Mouse (Mus musculus) heart, adult 2 months (tissue): ENCODE data around the gene Fam20b. TPM values are rescaled to one million over a fixed set of nuclear protein-coding genes. Genes with fewer than 3 reads are reported as not detected.
"Not testable (repeated sequence)": the region's sequence is repeated elsewhere in the genome, so short reads cannot be mapped to it uniquely, and the experiment has no call there.

Experiments used
- DNase-seq, 2 experiments: peaks; one replicate each; pipeline ENCODE4 v3.0.0; 2021
- H3K27ac ChIP-seq: fragments of 200-600 bp; 2 replicates; pipeline ENCODE4 v1.8.1; 2022
- H3K27me3 ChIP-seq: fragments of 200-500 bp; 2 replicates; pipeline ENCODE4 v1.6.1; 2012; ENCODE audit warnings: mild to moderate bottlenecking, low read length, inconsistent platforms, mixed read lengths; ENCODE audit not compliant: control insufficient read depth, insufficient read depth
- H3K36me3 ChIP-seq: fragments of 200-500 bp; 2 replicates; pipeline ENCODE4 v1.6.1; 2012; ENCODE audit warnings: low read length, inconsistent platforms; ENCODE audit not compliant: control insufficient read depth, insufficient read depth
- H3K4me1 ChIP-seq: fragments of 200-500 bp; 2 replicates; pipeline ENCODE4 v1.6.1; 2011; ENCODE audit warnings: low read length; ENCODE audit not compliant: control insufficient read depth, insufficient read depth
- H3K4me3 ChIP-seq: fragments of 200-600 bp; 2 replicates; pipeline ENCODE4 v1.8.1; 2022
- H3K79me2 ChIP-seq: fragments of 200-500 bp; replicated peaks from 2 replicates; pipeline ENCODE4 v1.6.1; 2012; ENCODE audit warnings: mild to moderate bottlenecking, inconsistent platforms, low read length, moderate library complexity, mixed read lengths; ENCODE audit not compliant: control insufficient read depth, insufficient read depth
- H3K9ac ChIP-seq: fragments of 200-500 bp; 2 replicates; pipeline ENCODE4 v1.6.1; 2012; ENCODE audit warnings: low read depth, mild to moderate bottlenecking, control low read depth, inconsistent platforms, low read length, mixed read lengths
- CTCF ChIP-seq: fragments of 200-600 bp; IDR thresholded peaks from 2 replicates; pipeline ENCODE4 v1.8.1; 2022; ENCODE audit warnings: antibody characterized with exemption, mild to moderate bottlenecking, moderate library complexity
- EP300 ChIP-seq: fragments of 200-500 bp; IDR thresholded peaks from 2 replicates; pipeline ENCODE4 v1.6.1; 2011; ENCODE audit warnings: low read depth, low read length, control low read depth; ENCODE audit not compliant: insufficient read depth
- POLR2A ChIP-seq: fragments of 200-500 bp; IDR thresholded peaks from 2 replicates; pipeline ENCODE4 v1.6.1; 2011; ENCODE audit warnings: mild to moderate bottlenecking, low read depth, low read length, control low read depth; ENCODE audit not compliant: insufficient read depth
- WGBS: fragments of 180-500 bp; shearing (Covaris S2); methylation state at CpG from one replicate; pipeline ENCODE4 v1.1.7; 2018; 5-methylcytosine and 5-hydroxymethylcytosine counted together
- intact Hi-C: fragments of 180-260 bp; cut with DNase I; formaldehyde crosslinking; loops from one replicate; pipeline ENCODE4 v1.15.1; 2025
- polyA plus RNA-seq: library from polyadenylated mRNA; depleted of rRNA; stranded (reverse); fragments of >200 nt; gene quantifications from 2 replicates; pipeline ENCODE4 v1.2.3, GENCODE M21; 2012
- total RNA-seq, 2 experiments: library from RNA; stranded (reverse); gene quantifications; 2 replicates each; pipeline ENCODE4 v1.2.3; 2021

Gene Fam20b
- total and polyA plus RNA-seq, 3 experiments: 24.6 to 62.8 (median 53.5) TPM

DNA sequence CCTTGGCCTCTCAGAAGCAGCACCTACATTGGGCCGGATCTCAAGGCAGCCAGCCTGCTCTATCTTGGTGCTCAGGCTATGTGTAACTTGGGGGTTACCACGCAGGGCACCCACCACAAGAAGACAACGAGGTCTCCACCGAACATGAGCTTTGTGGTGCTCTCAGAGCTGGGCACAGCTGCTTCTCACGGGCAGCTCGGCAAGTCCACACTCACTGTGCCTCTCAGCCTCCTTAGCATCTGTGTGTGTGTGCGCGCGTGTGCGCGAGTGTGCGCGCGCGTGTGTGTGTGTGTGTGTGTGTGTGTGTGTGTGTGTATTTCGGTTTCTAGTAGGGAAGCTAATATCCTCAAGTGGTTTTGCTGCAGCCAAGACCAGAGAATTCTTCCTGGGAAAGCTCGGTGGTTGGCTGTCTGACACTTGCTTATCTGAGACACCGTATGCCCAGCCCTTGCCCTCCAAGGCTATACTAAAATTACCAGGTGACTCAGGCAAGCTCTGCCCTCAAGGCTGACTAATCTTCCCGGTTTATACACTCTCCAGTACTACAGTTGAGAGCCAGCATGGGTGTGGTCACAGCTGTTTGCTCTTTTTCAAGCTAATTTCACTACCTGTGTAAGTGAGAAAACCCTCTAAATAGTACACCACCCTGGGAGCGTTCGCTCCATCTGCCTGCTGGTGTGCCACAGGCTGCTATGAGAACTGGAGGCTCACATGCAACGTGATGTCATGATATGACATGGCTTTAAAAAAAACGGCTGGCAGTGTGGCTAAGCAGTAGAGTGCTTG, 51.6 kb downstream of the Fam20b start:
- no peaks in the 10 kb centered on the region for H3K27me3 ChIP-seq
- H3K4me1 ChIP-seq: peaks cover 3% of the 10 kb centered on the region
- WGBS: 63% methylated on average over 23 of the region's 23 CpGs
- no peaks in the 10 kb centered on the region for H3K79me2 ChIP-seq
- TF ChIP-seq EP300: 0 out of 2 replicates have a peak, but pooled peaks have one; percentile 31
- no peak for TF ChIP-seq CTCF
- H3K27ac ChIP-seq: peak overlapping the region; percentile 36
- DNase-seq: peak in 1 of 2 experiments; percentile 64
- no peak overlapping the region for H3K9ac ChIP-seq
- intact Hi-C loops: no loop called here
- H3K4me3 ChIP-seq: no peak overlapping the region
- no peaks in the 10 kb centered on the region for H3K36me3 ChIP-seq

DNA sequence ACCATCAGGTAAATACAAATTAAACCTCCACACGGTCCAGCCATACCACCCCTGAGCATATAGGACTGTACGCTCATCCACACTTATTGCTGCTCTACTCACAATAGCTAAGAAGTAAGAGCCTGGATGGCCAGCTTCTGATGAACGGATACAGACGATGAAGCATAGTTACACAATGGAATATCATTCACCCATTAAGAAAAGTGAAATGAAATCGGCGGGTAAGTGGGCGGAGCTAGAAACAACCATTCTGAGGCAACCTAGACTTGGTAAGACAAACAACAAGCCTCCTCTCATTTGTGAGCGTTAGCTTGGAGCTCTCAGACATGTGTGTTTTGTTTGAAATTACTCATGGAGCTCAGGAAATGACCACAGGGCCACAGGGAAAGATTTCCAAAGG, 53.1 kb downstream of the Fam20b start:
- intact Hi-C loops: no loop called here

DNA sequence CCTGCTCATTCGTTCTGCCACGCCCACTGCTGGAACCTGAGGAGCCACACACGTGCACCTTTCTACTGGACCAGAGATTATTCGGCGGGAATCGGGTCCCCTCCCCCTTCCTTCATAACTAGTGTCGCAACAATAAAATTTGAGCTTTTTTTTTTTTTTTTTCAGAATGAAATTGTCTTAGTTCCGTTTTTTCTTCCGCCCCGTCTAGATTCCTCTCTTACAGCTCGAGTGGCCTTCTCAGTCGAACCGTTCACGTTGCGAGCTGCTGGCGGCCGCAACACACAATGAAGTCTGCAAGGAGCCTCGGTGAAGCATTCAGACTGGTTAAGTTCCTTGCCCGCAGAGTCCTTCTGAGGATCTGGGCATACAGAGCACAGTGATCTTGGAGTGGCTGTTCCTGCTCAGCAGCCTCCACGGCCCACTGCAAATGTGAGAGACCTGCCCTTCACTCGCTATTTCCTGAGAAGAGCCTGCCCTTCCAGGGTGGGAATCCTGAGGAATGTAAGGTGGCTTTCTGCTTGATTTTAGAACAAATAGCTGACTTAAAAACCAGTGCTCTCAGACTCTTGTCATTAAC, 58.1 kb downstream of the Fam20b start:
- H3K36me3 ChIP-seq, H3K4me3 ChIP-seq, H3K27ac ChIP-seq, H3K9ac ChIP-seq, H3K4me1 ChIP-seq, H3K79me2 ChIP-seq, H3K27me3 ChIP-seq, DNase-seq, intact Hi-C loops: not testable (repeated sequence)
- WGBS: 65% methylated on average over 21 of the region's 21 CpGs

More for the DNA sequence above, 53.1 kb downstream of the Fam20b start:
- TF ChIP-seq CTCF (no peak), POLR2A (no peak), EP300 (no peak)
- Histone ChIP-seq H3K4me3 (no peak overlapping the region), H3K36me3 (no peaks in the 10 kb centered on the region), H3K4me1 (peaks cover 2% of the 10 kb centered on the region), H3K27me3 (no peaks in the 10 kb centered on the region), H3K79me2 (no peaks in the 10 kb centered on the region), H3K9ac (no peak overlapping the region), H3K27ac (no peak overlapping the region)
- no peak for DNase-seq
- WGBS: 88% methylated on average over 8 of the region's 8 CpGs

DNA sequence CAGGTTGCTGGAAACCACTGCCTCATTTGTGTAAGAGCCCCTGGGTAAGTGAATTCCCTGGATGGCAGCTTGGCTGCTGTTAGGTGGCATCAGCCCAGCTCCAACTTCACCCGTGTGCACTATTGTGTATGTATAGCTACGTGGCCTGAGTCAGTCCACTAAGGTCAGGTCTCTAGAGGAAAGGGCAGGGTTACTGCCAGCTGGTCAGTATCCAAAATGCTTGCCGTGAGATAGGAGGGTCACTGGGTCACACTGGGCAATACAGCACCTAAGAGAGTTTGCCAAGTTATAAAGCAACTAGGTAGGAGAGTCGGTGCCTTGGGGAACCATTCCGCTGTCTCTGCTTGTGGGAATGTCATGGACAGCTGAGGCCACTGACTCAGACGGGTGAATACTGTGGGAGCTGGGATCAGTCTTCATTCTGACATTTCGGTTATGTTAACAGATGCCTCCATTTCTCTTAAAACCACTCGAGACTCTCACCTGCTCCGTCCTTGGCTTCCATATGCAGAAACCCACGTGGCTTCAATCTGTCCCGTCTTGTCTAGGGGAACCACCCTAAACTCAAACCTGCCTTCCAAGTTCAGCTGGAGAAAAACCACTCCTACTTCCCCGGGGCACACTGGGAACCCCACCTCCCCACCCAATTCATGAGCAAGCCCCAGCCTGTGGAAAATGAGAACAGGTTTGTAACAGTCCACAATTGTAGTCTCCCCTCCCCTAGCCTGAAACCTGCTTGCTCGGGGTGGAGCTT, 58.8 kb downstream of the Fam20b start:
- Histone ChIP-seq H3K4me3 (no peak overlapping the region), H3K27ac (no peak overlapping the region), H3K4me1 (peaks cover 13% of the 10 kb centered on the region), H3K36me3 (no peaks in the 10 kb centered on the region), H3K9ac (no peak overlapping the region), H3K27me3 (no peaks in the 10 kb centered on the region), H3K79me2 (no peaks in the 10 kb centered on the region)
- peak in 1 of 2 experiments; percentile 55 for DNase-seq
- no peak for TF ChIP-seq EP300
- TF ChIP-seq CTCF: no peak
- no peak for TF ChIP-seq POLR2A
- intact Hi-C loops: no loop called here
- 52% methylated on average over 13 of the region's 13 CpGs for WGBS

DNA sequence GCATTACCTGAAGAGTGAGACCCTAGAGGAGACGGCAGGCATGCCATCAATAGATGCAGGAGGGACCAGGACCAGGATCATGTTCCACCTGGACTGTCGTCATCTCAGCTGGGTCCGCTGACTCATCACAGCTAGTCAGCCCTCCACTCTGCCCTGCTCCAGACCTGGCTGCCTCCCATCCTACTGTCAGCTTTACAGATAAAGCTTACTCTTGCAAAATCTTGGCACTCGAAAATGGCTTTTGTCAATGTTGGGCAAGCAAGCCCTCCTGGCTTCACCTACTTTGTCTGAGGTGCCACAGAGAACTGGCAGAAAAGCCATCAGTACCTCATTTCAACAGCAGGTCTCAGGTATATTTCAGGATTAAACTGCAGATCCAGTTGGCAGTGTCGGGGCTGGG, 60.2 kb downstream of the Fam20b start:
- Histone ChIP-seq H3K9ac (no peak overlapping the region), H3K36me3 (no peaks in the 10 kb centered on the region), H3K27me3 (no peaks in the 10 kb centered on the region), H3K27ac (no peak overlapping the region), H3K4me1 (peaks cover 15% of the 10 kb centered on the region), H3K79me2 (no peaks in the 10 kb centered on the region), H3K4me3 (no peak overlapping the region)
- intact Hi-C loops: no loop called here
- peak; percentile 71; the same call in 1 of the 2 replicates for TF ChIP-seq EP300
- TF ChIP-seq POLR2A: no peak
- no peak for TF ChIP-seq CTCF
- 64% methylated on average over 5 of the region's 5 CpGs for WGBS
- peak in 1 of 2 experiments; percentile 72 for DNase-seq

DNA sequence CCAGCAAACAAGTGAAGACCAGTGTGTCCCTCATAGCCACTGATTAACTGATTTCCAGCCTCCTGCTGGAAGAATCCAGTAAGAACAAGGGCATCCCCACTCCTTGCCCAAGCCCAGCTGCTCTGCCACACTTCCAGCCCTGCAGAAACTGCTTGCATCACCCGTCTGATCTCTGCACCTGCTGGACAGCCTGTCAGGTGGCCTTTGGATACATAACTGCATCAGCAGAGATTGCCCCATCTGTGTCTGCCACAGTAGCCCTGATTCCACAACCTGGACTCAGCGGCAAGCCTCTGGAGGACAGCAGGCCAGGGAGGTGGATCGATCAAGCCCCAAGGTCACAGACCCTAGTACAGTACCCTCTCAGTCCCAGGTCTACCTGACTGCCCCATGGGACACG, 61.4 kb downstream of the Fam20b start:
- no peak for DNase-seq
- no peak overlapping the region for H3K4me3 ChIP-seq
- no peaks in the 10 kb centered on the region for H3K79me2 ChIP-seq
- 87% methylated on average over 4 of the region's 4 CpGs for WGBS
- peaks cover 15% of the 10 kb centered on the region for H3K4me1 ChIP-seq
- TF ChIP-seq POLR2A (no peak), CTCF (no peak), EP300 (no peak)
- no peak overlapping the region for H3K27ac ChIP-seq
- intact Hi-C loops: loop anchor here (2.0 kb wide), 1 partner anchor 15 kb away; no protein-coding TSS in a partner anchor
- no peaks in the 10 kb centered on the region for H3K36me3 ChIP-seq
- H3K27me3 ChIP-seq: no peaks in the 10 kb centered on the region
- H3K9ac ChIP-seq: no peak overlapping the region
